Mouse (Mus musculus) liver, embryonic 16.5 days (tissue): ENCODE results near the gene Ddx46. TPM values are rescaled to one million over a fixed set of nuclear protein-coding genes. Genes with fewer than 3 reads are reported as not detected.
"Not testable (repeated sequence)": the region's sequence is repeated elsewhere in the genome, so short reads cannot be mapped to it uniquely, and the experiment has no call there.

Experiments used
- ATAC-seq: fragments of 200-750 bp; cut with Nextera tagmentation; 2 replicates; pipeline ENCODE4 v1.8.0; 2017; ENCODE audit warnings: low read depth, mild to moderate bottlenecking, moderate number of reproducible peaks, moderate library complexity
- H3K27ac ChIP-seq: fragments of 300-500 bp; sonication (generic); 2 replicates; pipeline ENCODE4 v1.5.1; 2014; ENCODE audit warnings: mild to moderate bottlenecking, low read length
- H3K27me3 ChIP-seq: fragments of 300-500 bp; sonication (generic); 2 replicates; pipeline ENCODE4 v1.6.1; 2014; ENCODE audit warnings: low read depth, low read length, mixed read lengths; ENCODE audit not compliant: control insufficient read depth, insufficient read depth
- H3K36me3 ChIP-seq: fragments of 300-500 bp; sonication (generic); 2 replicates; pipeline ENCODE4 v1.6.1; 2014; ENCODE audit warnings: mild to moderate bottlenecking; ENCODE audit not compliant: control insufficient read depth, insufficient read depth
- H3K4me1 ChIP-seq: fragments of 300-500 bp; sonication (generic); 2 replicates; pipeline ENCODE4 v1.6.1; 2014; ENCODE audit warnings: low read depth, low read length, mixed read lengths; ENCODE audit not compliant: control insufficient read depth
- H3K4me2 ChIP-seq: fragments of 300-500 bp; sonication (generic); 2 replicates; pipeline ENCODE4 v1.6.1; 2014; ENCODE audit warnings: low read depth, low read length, mixed read lengths
- H3K4me3 ChIP-seq: fragments of 300-500 bp; sonication (generic); 2 replicates; pipeline ENCODE4 v1.5.1; 2014; ENCODE audit warnings: low read depth, mild to moderate bottlenecking, low read length
- H3K9ac ChIP-seq: fragments of 300-500 bp; sonication (generic); 2 replicates; pipeline ENCODE4 v1.6.1; 2014; ENCODE audit warnings: low read depth, low read length
- H3K9me3 ChIP-seq: fragments of 300-500 bp; sonication (generic); replicated peaks from 2 replicates; pipeline ENCODE4 v1.6.1; 2016; ENCODE audit warnings: low read length; ENCODE audit not compliant: control insufficient read depth
- WGBS: fragments of 180-500 bp; shearing (Covaris S2); extraction: QIAGEN DNeasy Blood & Tissue Kit; methylation state at CpG from one replicate; pipeline ENCODE4 v1.1.7; 2014; ENCODE audit not compliant: insufficient replicate concordance; 5-methylcytosine and 5-hydroxymethylcytosine counted together
- polyA plus RNA-seq: library from polyadenylated mRNA; unstranded; fragments of >200 nt; fragmentation: Nextera tagmentation; extraction: Ambion mirVana; gene quantifications from 2 replicates; pipeline ENCODE4 v1.2.1, GENCODE M21; 2015

Gene Ddx46
- polyA plus RNA-seq, 1 experiment from 2014 or later: 14.3 TPM

DNA sequence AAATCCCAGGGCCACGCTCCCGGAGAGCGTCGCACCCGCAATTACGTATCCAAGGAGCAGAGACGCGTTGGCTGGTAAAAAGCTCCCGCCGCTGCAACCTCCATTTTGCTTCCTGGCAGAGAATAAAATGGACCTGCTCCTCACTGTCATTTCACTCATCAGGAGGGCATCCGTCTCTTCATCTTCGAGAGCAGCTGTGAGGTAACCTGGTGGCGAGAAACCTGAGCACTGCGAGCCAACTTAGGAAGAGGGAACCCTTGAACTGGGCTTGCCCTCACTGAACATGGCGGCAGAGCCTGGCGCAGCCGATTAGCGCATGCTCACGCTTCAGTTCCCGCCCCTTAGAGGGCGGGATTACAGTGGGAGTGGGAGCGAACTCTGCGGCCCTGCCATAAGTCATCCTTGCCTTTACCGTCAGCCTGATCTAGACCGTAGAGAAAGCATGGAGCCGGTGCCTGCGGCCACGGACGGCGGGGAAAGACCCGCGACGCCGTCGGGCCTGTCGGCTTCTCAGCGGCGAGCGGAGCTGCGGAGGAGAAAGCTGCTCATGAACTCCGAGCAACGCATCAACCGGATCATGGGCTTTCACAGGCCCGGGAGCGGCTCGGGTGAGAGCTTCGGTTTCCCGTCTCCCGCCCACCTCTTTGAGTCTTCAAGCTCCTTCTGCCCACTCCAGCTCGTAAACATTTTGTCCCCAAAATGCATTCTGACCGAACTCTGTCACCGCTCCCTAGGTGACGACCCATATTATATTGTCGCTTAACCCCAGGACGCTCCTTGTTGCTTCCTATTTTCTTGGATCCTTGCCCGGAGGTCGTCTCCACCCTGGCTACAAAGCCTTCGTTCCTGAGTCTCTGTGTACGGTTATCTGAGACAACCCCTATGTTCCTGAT is 11.9 kb upstream of the Ddx46 start, which contains the start of gene Caml:
Gene Caml, plus strand, starts transcription at position 357 of the 893 bp plus-strand sequence.
- H3K4me1 ChIP-seq: peaks cover 19% of the 10 kb centered on the region
- under 1% methylated on average over 59 of the region's 59 CpGs for WGBS
- peak within 1 kb of the TSS; percentile 84 for H3K9ac ChIP-seq
- peak within 1 kb of the TSS; percentile 79 for H3K27ac ChIP-seq
- peak within 1 kb of the TSS; percentile 93 for H3K4me2 ChIP-seq
- ATAC-seq: peak; percentile 99
- H3K4me3 ChIP-seq: peak within 1 kb of the TSS; percentile 91
- H3K36me3 ChIP-seq: no peaks in the 10 kb centered on the region; the same call in 1 of the 2 replicates
- H3K9me3 ChIP-seq: no peaks in the 10 kb centered on the region
- H3K27me3 ChIP-seq: no peaks in the 10 kb centered on the region

DNA sequence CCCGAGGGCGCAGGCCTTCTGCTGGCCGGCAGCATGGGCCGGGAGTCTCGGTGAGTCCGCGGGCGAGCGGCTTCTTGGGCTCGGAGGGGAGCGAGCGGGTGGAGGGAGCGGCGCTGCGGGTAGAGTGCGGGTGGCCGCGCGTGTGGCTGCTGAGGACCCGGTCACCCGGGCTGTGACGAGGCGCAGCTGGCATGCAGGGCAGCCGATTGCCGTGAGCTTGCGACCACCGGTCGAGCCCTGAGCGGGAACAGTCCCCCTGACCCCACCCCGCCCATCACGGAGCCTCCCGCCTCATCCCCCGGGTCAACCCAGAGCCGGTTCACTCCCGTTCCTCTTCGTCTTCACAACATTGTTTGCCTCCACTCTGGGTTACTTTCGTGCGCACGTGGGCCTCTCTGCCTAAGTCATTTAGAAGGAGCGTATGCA is 332 bp downstream of the Ddx46 start:
- H3K27ac ChIP-seq: peak overlapping the region; percentile 56; the same call in 1 of the 2 replicates
- H3K9me3 ChIP-seq: no peaks in the 10 kb centered on the region
- H3K4me2 ChIP-seq: peak overlapping the region; percentile 87
- peaks cover 14% of the 10 kb centered on the region for H3K4me1 ChIP-seq
- ATAC-seq: peak; percentile 60
- H3K9ac ChIP-seq: peak overlapping the region; percentile 93
- peak overlapping the region; percentile 95 for H3K4me3 ChIP-seq
- H3K36me3 ChIP-seq: peaks cover 14% of the 10 kb centered on the region
- under 1% methylated on average over 34 of the region's 40 CpGs for WGBS
- no peaks in the 10 kb centered on the region for H3K27me3 ChIP-seq

DNA sequence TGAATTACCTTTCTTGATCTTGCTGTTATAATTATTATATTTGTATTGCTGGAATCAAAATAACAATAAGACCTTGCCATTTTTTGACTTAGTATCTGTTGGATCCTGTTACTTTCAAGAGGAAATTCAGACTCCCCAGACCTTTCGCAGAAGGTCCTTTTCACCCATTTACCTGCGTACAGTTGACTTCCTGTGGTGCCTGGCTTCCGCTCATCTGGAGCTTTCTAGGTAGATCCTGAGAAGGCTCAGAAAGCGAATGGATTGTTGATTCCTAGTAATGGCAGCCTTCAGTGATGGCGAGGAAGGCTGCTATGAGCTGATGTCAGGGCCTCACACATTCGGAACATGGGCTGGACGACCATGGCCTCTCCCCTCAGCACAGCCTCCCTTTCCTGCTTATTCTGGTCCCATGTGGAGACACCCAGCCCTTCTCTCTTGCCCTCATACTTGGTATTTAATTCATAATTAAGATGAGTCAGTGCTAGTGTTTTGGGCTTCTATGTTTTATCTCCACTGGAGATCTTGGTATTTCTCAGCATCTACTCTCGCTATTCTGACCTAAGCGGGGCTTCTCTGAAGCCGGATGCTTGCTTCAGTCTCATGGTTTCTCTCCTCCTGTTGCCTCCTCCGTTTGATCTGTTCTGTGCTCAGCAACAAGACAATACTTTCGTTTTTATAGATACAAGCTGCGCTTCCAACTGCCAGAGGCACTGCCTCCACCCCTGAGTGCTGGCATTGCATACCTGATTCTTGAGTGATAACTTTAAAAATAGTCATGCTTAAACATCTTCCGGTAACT is 1.6 kb downstream of the Ddx46 start:
- H3K4me2 ChIP-seq: peak overlapping the region; percentile 87
- H3K36me3 ChIP-seq: peaks cover 19% of the 10 kb centered on the region
- no peak overlapping the region for H3K9ac ChIP-seq
- no peak overlapping the region for H3K27ac ChIP-seq
- 80% methylated on average over 14 of the region's 14 CpGs for WGBS
- H3K4me1 ChIP-seq: peaks cover 14% of the 10 kb centered on the region
- H3K4me3 ChIP-seq: no peak overlapping the region
- no peaks in the 10 kb centered on the region for H3K9me3 ChIP-seq
- no peak for ATAC-seq
- H3K27me3 ChIP-seq: no peaks in the 10 kb centered on the region

DNA sequence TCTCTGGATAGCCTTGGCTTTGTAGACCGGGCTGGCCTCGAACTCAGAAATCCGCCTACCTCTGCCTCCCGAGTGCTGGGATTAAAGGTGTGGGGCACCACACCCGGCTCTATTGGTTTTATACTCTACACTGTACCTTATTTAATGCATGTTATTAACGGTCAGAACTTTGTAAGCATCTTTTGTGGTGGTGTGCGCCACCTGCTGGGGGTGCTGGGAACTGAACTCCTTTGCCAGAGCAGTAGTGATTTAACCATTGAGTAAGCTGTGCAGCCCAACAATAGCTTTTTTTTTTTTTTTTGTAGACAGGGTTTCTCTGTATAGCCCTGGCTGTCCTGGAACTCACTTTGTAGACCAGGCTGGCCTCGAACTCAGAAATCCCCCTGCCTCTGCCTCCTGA is 5.7 kb downstream of the Ddx46 start:
- H3K36me3 ChIP-seq: peaks cover 26% of the 10 kb centered on the region

DNA sequence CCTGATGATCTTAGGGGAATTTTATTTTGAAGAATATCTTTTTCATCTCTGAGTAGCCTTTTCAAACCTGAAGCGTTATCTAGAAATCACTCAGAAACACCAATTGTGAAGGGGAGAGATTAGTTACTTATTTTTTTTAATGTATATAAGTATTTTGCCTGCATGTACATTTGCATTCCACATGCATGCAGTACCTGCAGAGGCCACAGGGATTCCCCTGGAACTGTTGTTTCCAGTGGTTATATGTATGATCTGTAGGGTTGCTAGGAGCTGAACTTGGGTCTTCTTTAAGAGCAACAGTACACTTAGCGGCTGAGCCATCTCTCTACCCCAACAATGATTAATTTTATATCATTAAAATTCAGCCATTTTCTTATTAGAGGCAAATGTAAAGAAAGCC is 9.7 kb downstream of the Ddx46 start:
- no peak for ATAC-seq
- WGBS: 79% methylated on average over 2 of the region's 2 CpGs
- peaks cover 55% of the 10 kb centered on the region for H3K36me3 ChIP-seq

More for the DNA sequence above, 5.7 kb downstream of the Ddx46 start:
- H3K4me1 ChIP-seq, H3K27ac ChIP-seq, H3K4me3 ChIP-seq, H3K4me2 ChIP-seq, H3K27me3 ChIP-seq, H3K9me3 ChIP-seq, H3K9ac ChIP-seq: not testable (repeated sequence)
- WGBS: 29% methylated on average over 8 of the region's 8 CpGs
- ATAC-seq: 0 out of 2 replicates have a peak, but pooled peaks have one; percentile 30

DNA sequence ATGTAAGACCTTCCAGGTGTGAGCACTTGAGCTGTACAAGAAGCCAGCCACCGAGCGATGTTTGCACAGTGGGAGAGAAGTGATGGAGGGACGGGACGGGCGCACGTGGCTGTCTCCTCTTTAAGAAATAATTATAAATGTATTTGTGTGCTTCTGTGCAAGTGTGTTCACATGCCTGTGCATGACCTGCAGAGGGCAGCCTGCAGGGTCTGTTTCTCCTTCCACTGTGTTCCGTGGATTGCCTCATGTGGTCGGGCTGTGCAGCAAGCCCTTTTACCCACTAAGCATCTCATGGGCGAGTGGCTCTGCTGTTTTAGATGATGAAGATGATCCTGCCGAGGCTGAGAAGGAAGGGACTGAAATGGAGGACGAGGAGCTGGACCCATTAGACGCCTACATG is 15.3 kb downstream of the Ddx46 start:
- Histone ChIP-seq H3K4me3 (no peak overlapping the region), H3K9ac (no peak overlapping the region), H3K4me1 (no peaks in the 10 kb centered on the region), H3K27ac (no peak overlapping the region), H3K27me3 (no peaks in the 10 kb centered on the region), H3K4me2 (no peak overlapping the region), H3K9me3 (no peaks in the 10 kb centered on the region), H3K36me3 (peaks cover 87% of the 10 kb centered on the region)
- no peak for ATAC-seq
- 87% methylated on average over 12 of the region's 12 CpGs for WGBS

More for the DNA sequence above, 9.7 kb downstream of the Ddx46 start:
- Histone ChIP-seq H3K4me3 (no peak overlapping the region), H3K27ac (no peak overlapping the region), H3K4me1 (no peaks in the 10 kb centered on the region), H3K4me2 (no peak overlapping the region), H3K9me3 (no peaks in the 10 kb centered on the region), H3K9ac (no peak overlapping the region), H3K27me3 (no peaks in the 10 kb centered on the region)

DNA sequence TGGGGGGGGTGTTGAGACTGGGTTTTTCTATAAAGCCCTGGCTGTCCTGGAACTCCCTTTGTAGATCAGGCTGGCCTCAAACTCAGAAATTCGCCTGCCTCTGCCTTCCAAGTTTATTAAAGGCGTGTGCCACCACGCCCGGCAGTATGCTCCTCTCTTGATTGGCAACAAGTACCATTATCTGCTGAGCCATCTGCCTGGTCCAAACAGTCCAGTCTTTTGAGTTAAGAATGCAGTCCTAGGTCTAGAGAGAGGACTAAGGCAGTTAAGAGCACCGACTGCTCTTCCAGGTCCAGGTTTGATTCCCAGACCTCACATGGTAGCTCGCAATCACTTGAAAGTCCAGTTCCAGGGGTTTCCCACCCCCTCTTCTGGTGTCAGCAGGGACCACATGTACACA is 16.2 kb downstream of the Ddx46 start:
- H3K4me3 ChIP-seq: no peak overlapping the region
- peaks cover 89% of the 10 kb centered on the region for H3K36me3 ChIP-seq
- H3K27me3 ChIP-seq: no peaks in the 10 kb centered on the region
- no peak overlapping the region for H3K4me2 ChIP-seq
- WGBS: 68% methylated on average over 6 of the region's 6 CpGs
- no peak for ATAC-seq
- no peak overlapping the region for H3K9ac ChIP-seq
- no peak overlapping the region for H3K27ac ChIP-seq
- H3K9me3 ChIP-seq: no peaks in the 10 kb centered on the region
- no peaks in the 10 kb centered on the region for H3K4me1 ChIP-seq

DNA sequence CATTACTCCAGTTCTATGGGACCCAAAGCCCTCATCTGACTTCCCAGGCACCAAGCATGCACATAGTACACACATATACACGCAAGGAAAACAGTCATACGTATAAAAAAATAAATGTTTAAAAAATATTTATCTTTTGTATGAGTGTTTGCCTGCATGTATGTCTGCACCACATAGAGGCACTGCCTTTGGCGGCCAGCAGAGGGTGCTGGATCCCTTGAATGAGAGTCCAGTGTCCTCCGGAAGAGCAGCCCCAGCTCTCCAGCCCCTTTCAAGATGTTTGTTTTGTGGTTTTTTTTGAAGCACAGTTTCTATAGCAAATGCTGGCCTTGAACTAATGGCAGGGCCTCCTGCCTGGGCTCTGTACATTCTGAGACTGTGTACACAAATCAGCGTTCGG is 33.7 kb downstream of the Ddx46 start:
- Histone ChIP-seq H3K9ac (no peak overlapping the region), H3K36me3 (peaks cover 59% of the 10 kb centered on the region), H3K4me1 (no peaks in the 10 kb centered on the region), H3K27ac (no peak overlapping the region), H3K9me3 (no peaks in the 10 kb centered on the region), H3K4me2 (no peak overlapping the region), H3K4me3 (no peak overlapping the region), H3K27me3 (no peaks in the 10 kb centered on the region)
- WGBS: 78% methylated on average over 6 of the region's 6 CpGs
- ATAC-seq: no peak
